Mouse (Mus musculus): Measurements from ENCODE around the gene Umod.
A peak's percentile ranks its signal among the peaks of the same experiment; 100 is the strongest.

The Umod gene

DNA sequence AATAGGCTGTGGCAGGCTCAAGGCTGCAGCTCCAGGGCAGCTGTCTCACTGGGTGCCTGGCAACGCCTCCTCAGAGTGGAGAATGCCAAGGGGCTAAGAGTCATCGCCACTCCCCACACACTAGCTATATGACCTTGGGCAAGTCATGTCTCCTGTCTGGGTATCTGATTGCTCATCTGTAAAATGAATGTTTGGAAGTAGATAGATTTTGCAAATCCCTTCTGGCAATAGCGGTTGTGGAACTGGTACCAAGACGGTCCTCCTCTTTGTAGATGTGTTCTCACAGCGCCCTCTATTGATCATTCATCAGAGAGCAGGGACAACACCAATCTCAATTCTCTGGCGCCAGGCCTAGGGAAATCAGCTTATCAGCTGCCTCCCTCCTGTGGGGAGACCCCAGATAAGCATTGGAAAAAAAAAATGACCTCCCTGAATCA lies 51.9 kb downstream of the Umod start:
- peak; percentile 14 for DNase-seq

- DNase-seq = no peak
Measured at GRCm38 (mm10) chr7:119420730-119421129, 58.4 kb downstream of the Umod start.

DNA sequence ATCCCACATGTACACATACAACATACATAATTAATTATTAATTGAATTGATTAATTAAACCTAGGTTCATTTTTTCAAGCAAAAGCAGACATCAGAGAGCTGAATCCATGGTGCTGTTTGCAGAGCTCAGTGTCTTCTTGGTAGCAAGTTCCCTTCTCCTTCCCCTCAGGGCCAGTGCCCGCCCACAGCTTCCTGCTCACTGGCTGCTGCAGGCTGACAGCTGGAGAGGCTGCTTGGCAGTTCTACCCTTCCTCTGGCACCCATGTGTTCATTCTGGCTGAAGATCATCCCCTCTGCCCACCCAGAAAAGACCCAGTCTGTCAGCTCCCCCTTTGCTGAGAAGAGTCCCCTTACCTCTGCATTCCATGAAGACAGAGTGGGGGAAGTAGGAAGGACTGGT lies 60.6 kb downstream of the Umod start:
- no peak for DNase-seq

All from cerebellum, adult 11 months (tissue).